Mouse (Mus musculus) testis, adult 2 months (tissue): ENCODE results near the gene Cplx3. TPM values are rescaled to one million over a fixed set of nuclear protein-coding genes. Genes with fewer than 3 reads are reported as not detected.
A peak's percentile ranks its signal among the peaks of the same experiment; 100 is the strongest.

ENCODE experiments used
- H3K27ac ChIP-seq: fragments of 200-500 bp; 2 replicates; pipeline ENCODE4 v1.5.1; 2012; ENCODE audit warnings: low read depth, low read length; ENCODE audit not compliant: control insufficient read depth, insufficient read depth
- H3K27me3 ChIP-seq: fragments of 200-500 bp; 2 replicates; pipeline ENCODE4 v1.6.1; 2012; ENCODE audit warnings: mild to moderate bottlenecking, low read length, moderate library complexity; ENCODE audit not compliant: control insufficient read depth, insufficient read depth
- H3K36me3 ChIP-seq: fragments of 200-500 bp; 2 replicates; pipeline ENCODE4 v1.6.1; 2012; ENCODE audit warnings: mild to moderate bottlenecking, low read length; ENCODE audit not compliant: control insufficient read depth, insufficient read depth
- H3K4me1 ChIP-seq: fragments of 200-500 bp; 2 replicates; pipeline ENCODE4 v1.6.1; 2012; ENCODE audit warnings: low read length; ENCODE audit not compliant: control insufficient read depth, insufficient read depth
- H3K4me3 ChIP-seq: fragments of 200-500 bp; 2 replicates; pipeline ENCODE4 v1.5.1; 2012; ENCODE audit warnings: low read depth, mild to moderate bottlenecking, low read length, moderate library complexity, mixed read lengths; ENCODE audit not compliant: control insufficient read depth
- CTCF ChIP-seq: fragments of 200-500 bp; IDR thresholded peaks from 2 replicates; pipeline ENCODE4 v1.5.1; 2012; ENCODE audit warnings: low read depth, mild to moderate bottlenecking, inconsistent platforms, low read length, moderate library complexity; ENCODE audit not compliant: control insufficient read depth, insufficient read depth, insufficient replicate concordance
- POLR2A ChIP-seq: fragments of 200-500 bp; IDR thresholded peaks from 2 replicates; pipeline ENCODE4 v1.6.1; 2012; ENCODE audit warnings: low read depth, mild to moderate bottlenecking, inconsistent platforms, low read length, moderate library complexity; ENCODE audit not compliant: control insufficient read depth
- polyA plus RNA-seq: library from polyadenylated mRNA; depleted of rRNA; stranded (reverse); fragments of >200 nt; gene quantifications from 2 replicates; pipeline ENCODE4 v1.2.3, GENCODE M21; 2012

The Cplx3 gene
- polyA plus RNA-seq, 1 experiment: 0.16 TPM

DNA sequence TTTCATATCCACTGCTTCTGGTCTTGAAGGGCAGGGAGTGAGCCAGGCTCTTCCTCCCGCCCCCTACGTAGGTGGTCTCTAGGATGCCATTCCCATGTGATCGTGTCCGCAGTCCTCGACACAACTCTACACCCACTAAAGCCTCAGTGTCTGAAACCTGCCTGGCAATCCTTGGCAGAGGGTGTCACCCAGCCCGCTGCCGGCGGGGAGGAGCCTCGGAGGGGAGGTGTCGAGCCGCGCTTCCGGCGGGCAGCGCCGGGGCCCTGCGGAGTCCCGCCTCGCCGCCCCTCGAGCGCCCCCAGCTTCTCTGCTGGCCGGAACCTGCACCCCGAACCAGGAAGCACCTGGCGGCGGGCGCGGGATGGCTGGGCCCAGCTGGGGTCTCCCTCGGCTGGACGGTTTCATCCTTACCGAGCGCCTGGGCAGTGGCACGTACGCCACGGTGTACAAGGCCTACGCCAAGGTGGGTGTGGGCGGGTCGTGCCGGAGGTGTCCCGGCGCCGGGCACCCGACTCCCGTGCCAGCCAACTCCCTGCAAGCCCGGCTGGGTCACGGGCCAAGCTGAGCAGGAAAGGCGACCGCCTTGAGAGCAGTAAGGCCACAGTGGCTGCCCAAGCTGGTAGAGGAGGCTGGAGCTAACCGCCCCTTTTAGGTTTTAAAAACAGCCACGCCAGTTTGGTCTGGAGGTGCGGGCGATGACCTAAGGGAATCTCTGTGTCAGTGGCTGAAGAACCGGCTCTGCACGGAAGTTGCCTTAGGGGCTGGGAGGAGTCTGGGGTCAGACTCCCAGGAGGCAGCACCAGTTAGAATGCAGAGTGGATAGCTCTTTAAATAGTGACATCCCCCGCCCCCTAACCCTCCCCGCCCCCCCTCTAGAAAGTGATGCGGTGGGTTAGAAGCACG is 16.6 kb downstream of the Cplx3 start, which contains the start of gene Ulk3:
TSS of gene Ulk3 (plus strand) at position 229 of the 903 bp plus-strand sequence.
- Histone ChIP-seq H3K4me3 (peak within 1 kb of the TSS; percentile 92), H3K27ac (peak within 1 kb of the TSS; percentile 59), H3K27me3 (no peaks in the 10 kb centered on the region), H3K4me1 (peaks cover 5% of the 10 kb centered on the region), H3K36me3 (no peaks in the 10 kb centered on the region)
- no peak for TF ChIP-seq CTCF
- no peak for TF ChIP-seq POLR2A

DNA sequence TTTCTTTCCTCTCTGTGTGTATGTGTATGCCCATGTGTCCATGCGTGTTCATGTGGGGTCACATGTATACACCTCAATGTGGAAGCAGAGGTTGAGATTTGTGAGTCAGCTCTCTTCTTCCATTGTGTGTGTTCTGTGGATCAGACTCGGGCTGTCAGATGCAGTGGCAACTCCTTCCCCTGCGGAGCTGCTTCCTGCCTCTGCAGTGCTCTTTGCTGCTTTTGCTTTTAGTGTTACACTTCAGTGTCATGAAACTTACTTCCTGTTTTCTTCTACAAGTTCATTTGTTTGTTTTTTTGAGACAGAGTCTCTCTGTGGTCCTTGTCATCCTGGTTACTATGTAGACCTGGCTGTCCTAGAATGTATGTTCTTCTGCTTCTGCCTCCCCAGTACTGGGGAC is 21.1 kb downstream of the Cplx3 start:
- TF ChIP-seq CTCF (no peak), POLR2A (no peak)
- Histone ChIP-seq H3K4me1 (peaks cover 3% of the 10 kb centered on the region), H3K36me3 (no peaks in the 10 kb centered on the region; the same call in 1 of the 2 replicates), H3K27me3 (no peaks in the 10 kb centered on the region), H3K27ac (no peak overlapping the region), H3K4me3 (no peak overlapping the region)

DNA sequence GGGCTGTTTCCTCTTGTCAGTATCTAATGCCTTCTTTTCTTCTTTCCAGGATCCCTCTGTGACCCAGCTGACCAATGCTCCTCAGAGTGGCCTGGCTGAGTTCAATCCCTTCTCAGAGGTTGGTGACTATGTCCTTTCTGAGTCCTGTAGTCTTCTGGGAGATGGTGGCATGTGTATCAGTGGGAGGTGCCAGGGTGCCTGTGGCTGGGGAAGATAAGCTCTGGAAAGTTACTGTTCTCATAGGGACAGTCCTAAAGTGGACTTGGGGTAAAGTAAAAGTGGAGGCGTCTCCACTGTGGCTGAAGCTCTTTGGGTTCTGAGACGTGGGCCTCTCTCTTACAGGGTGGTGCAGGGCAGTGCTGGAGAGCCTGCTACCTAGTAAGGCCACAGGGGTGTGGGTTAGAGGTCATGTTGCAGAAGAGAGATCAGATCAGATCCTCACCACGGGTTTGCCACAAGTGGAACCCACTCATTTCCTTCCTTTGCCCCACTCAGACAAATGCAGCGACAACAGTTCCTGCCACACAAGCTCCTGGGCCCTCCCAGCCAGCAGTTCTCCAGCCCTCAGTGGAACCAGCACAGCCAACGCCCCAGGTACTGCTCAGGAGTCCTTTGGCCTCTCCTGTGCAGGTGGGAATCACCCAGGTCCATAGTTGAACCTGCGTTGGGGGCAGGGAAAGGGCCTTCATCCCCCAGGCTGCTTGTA is 28.8 kb downstream of the Cplx3 start:
- Histone ChIP-seq H3K27me3 (no peaks in the 10 kb centered on the region), H3K36me3 (no peaks in the 10 kb centered on the region), H3K27ac (no peak overlapping the region), H3K4me3 (no peak overlapping the region), H3K4me1 (peaks cover 2% of the 10 kb centered on the region; the same call in 1 of the 2 replicates)
- TF ChIP-seq CTCF: no peak
- no peak for TF ChIP-seq POLR2A

DNA sequence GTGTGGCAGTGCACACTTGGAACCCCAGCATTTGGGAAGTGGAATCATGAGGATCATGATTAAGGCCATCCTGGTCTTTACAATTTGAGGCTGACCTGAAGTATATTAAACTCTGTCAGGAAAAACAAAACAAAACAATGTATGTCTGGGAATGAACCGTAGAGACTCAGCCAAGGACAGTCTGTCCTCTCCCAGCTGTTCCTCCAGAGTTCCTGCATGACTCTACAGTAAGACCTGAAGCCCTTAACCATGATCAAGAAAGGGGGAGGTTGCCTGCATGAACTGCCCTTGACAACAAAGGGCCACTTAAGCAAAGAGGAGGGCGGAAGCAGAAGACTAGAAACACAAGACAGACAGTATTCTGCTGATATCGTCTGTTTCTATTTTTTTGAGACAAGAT is 30.5 kb downstream of the Cplx3 start:
- H3K36me3 ChIP-seq: no peaks in the 10 kb centered on the region
- TF ChIP-seq POLR2A: no peak
- no peak for TF ChIP-seq CTCF
- peaks cover 2% of the 10 kb centered on the region; the same call in 1 of the 2 replicates for H3K4me1 ChIP-seq
- no peak overlapping the region for H3K4me3 ChIP-seq
- H3K27me3 ChIP-seq: no peaks in the 10 kb centered on the region
- no peak overlapping the region for H3K27ac ChIP-seq

DNA sequence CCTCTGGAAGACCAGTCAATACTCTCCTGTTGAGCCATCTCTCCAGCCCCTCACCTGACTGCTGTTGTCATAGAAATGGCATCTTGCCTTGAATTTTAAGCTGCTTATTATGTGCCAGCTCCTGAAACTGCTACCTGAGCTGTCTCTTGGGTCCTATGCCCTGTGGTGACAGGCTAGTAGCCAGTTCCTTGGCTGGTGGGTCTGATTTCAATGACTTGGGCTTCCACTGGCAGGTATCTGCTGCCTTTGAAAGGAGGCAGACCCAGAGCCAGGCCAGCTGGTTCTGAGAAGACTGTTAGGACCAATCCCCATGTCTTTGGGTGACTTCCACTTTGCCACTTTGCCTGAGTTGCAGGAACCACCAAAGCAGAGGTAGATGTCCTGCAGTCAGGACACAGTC is 31.7 kb downstream of the Cplx3 start:
- no peaks in the 10 kb centered on the region for H3K27me3 ChIP-seq
- H3K36me3 ChIP-seq: no peaks in the 10 kb centered on the region
- TF ChIP-seq CTCF: no peak
- no peak for TF ChIP-seq POLR2A

DNA sequence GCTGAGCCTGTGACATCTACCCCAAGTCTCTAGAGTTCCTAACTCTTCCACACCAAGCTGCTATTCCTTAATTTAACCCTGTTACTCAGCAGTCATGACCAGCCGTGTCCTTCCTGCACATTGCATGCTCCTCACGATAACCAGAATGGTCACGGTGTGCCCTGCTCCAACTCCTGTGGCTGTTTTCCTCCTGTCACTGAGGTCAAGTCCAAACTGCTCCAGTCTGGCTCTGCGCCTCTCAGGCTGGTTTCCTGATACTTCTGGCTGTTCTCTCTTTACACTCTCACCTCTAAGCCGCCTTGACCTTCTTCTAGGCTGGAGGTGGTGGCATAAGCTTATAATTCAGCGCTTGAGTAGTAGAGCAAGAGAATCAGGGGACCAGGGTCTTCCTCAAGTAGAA is 37.6 kb downstream of the Cplx3 start:
- Histone ChIP-seq H3K36me3 (no peaks in the 10 kb centered on the region), H3K27me3 (no peaks in the 10 kb centered on the region), H3K4me1 (peaks cover 5% of the 10 kb centered on the region; the same call in 1 of the 2 replicates), H3K27ac (no peak overlapping the region), H3K4me3 (no peak overlapping the region)
- no peak for TF ChIP-seq POLR2A

More for the DNA sequence above, 31.7 kb downstream of the Cplx3 start:
- Histone ChIP-seq H3K27ac (no peak overlapping the region), H3K4me1 (peaks cover 2% of the 10 kb centered on the region; the same call in 1 of the 2 replicates), H3K4me3 (no peak overlapping the region)

DNA sequence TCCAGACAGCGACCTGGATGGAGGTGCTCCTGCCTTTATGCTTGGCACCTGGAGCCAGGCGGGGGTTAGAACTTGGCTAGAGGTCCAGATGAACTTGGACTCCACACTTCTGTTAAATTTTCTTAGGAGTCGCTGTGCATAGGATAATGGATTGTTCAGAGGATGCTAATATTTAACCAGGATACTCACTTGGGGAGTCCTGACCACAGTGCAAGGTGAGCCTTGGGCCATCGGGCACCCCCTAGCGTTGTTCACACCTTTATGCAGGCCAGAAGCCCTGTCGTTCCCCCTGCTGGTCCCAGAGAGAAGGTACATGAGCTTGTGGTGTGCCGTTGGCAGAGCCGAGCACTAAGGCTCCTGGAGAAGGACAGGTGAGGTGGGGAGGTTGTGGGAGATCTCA is 39.2 kb downstream of the Cplx3 start:
- Histone ChIP-seq H3K4me1 (peaks cover 7% of the 10 kb centered on the region), H3K27me3 (no peaks in the 10 kb centered on the region), H3K36me3 (no peaks in the 10 kb centered on the region), H3K4me3 (no peak overlapping the region), H3K27ac (no peak overlapping the region)
- TF ChIP-seq POLR2A (no peak), CTCF (peak; percentile 9; the same call in 1 of the 2 replicates)
